Mouse (Mus musculus): ENCODE measurements around the gene Ctnnd2. TPM values are rescaled to one million over a fixed set of nuclear protein-coding genes. Genes with fewer than 3 reads are reported as not detected.

The Ctnnd2 gene
- total and polyA plus RNA-seq, 2 experiments = 0.02 to 0.28 TPM

DNA sequence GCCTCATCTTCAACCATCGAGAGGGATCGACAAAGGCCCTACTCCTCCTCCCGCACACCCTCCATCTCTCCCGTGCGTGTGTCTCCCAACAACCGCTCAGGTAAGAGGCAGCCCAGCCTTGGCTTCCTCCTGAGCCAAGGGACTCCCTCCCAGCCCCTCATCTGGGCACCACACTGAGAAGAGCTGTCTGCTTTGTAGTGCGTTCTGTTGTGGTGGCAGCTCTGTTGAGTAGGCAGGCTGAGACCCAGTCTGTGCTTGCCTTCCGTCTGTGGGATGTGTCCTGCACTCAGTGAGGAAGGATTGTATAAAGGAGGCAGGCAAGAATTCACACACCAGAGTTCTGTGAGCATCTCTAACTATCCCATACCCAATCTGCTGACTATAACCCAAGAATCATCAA, 832.6 kb downstream of the Ctnnd2 start:
- H3K9ac ChIP-seq (ENCODE audit: low read depth, low read length) = no peak overlapping the region
- WGBS = 88% methylated on average over 8 of the region's 8 CpGs
- no peaks in the 10 kb centered on the region for H3K4me1 ChIP-seq (ENCODE audit: control insufficient read depth, insufficient read depth, low read length)
- no peaks in the 10 kb centered on the region for H3K27me3 ChIP-seq (ENCODE audit: control insufficient read depth, insufficient read depth, low read length)
- no peak overlapping the region for H3K27ac ChIP-seq (replicated peaks; ENCODE audit: insufficient read depth, low read depth, low read length)
- H3K79me2 ChIP-seq (ENCODE audit: control insufficient read depth, insufficient read depth, low read length) = no peaks in the 10 kb centered on the region
- DNase-seq (ENCODE audit: extremely low read depth, low read depth, low spot score) = no peak
- no peaks in the 10 kb centered on the region for H3K36me3 ChIP-seq (ENCODE audit: control insufficient read depth, insufficient read depth, low read length)
- no peak for TF ChIP-seq CTCF (IDR thresholded peaks at IDR 0.05; ENCODE audit: low read depth, low read length)
- no peak for TF ChIP-seq POLR2A (IDR thresholded peaks at IDR 0.05; ENCODE audit: extremely low read depth, insufficient read depth, low read length)
- H3K4me3 ChIP-seq (ENCODE audit: insufficient read depth, low read depth, low read length) = no peak overlapping the region

DNA sequence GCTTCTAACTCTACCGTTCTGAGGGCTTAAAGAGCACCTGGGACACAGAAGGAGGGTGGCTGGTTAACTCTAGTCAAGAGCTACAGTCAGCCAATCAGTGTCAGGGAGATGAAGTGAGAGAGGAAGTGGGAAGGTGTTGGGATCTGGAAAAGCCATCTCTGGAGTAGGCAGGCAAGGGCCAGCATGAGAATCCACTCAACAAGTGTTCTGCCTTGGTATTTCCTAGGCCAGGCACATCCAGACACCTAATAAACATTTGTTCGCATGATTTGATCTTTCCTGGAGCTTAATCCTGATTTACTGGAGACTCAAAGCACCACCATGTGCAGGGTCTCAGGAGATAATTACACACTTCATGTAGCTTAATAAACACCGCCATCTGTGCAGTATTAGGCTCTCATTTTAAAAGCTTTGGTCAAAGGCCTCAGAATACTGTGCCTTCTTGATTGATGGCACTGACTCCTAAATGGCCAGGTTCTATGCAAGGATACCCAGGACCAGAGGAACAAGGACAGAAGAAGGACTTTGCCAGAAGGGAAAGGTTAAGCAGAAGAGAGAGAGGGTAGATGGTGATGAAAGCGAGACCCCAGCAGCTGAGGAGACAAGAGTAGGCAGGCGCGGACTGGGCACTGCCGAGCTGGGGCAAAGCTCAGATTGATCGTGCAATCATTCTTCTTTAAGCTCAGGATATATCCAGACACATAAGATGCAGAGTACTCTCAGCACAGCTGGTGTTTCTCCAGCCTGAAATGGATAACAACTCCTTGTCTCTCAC, 833.8 kb downstream of the Ctnnd2 start:
- no peaks in the 10 kb centered on the region for H3K79me2 ChIP-seq (ENCODE audit: control insufficient read depth, insufficient read depth, low read length)
- H3K4me1 ChIP-seq (ENCODE audit: control insufficient read depth, insufficient read depth, low read length) = no peaks in the 10 kb centered on the region
- no peak overlapping the region for H3K27ac ChIP-seq (replicated peaks; ENCODE audit: insufficient read depth, low read depth, low read length)
- no peaks in the 10 kb centered on the region for H3K36me3 ChIP-seq (ENCODE audit: control insufficient read depth, insufficient read depth, low read length)
- no peak overlapping the region for H3K4me3 ChIP-seq (ENCODE audit: insufficient read depth, low read depth, low read length)
- H3K9ac ChIP-seq (ENCODE audit: low read depth, low read length) = no peak overlapping the region
- no peak for DNase-seq (ENCODE audit: extremely low read depth, low read depth, low spot score)
- TF ChIP-seq POLR2A (IDR thresholded peaks at IDR 0.05; ENCODE audit: extremely low read depth, insufficient read depth, low read length) = no peak
- TF ChIP-seq CTCF (IDR thresholded peaks at IDR 0.05; ENCODE audit: low read depth, low read length) = no peak
- 86% methylated on average over 8 of the region's 8 CpGs for WGBS
- no peaks in the 10 kb centered on the region for H3K27me3 ChIP-seq (ENCODE audit: control insufficient read depth, insufficient read depth, low read length)

DNA sequence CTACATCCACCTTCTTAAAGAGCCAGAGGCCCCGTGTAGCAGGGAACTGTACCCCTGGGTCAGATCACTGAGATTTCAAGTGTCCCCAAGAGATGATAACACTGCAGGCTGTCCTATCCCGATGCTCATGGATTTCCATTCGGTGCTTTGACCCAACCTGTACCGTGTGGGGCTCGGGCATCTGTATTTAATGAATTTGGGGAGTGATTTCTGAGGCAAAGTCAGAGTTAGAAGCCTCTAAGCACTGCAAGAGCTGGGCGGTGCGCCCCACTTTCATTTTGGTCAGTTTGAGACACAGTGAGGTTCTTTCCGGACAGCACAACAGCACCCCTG, 834.4 kb downstream of the Ctnnd2 start:
- Histone ChIP-seq H3K9ac (ENCODE audit: low read depth, low read length) (no peak overlapping the region), H3K27ac (replicated peaks; ENCODE audit: insufficient read depth, low read depth, low read length) (no peak overlapping the region), H3K4me3 (ENCODE audit: insufficient read depth, low read depth, low read length) (no peak overlapping the region), H3K27me3 (ENCODE audit: control insufficient read depth, insufficient read depth, low read length) (no peaks in the 10 kb centered on the region), H3K4me1 (ENCODE audit: control insufficient read depth, insufficient read depth, low read length) (no peaks in the 10 kb centered on the region), H3K36me3 (ENCODE audit: control insufficient read depth, insufficient read depth, low read length) (no peaks in the 10 kb centered on the region), H3K79me2 (ENCODE audit: control insufficient read depth, insufficient read depth, low read length) (no peaks in the 10 kb centered on the region)
- 80% methylated on average over 8 of the region's 8 CpGs for WGBS
- TF ChIP-seq POLR2A (IDR thresholded peaks at IDR 0.05; ENCODE audit: extremely low read depth, insufficient read depth, low read length) = no peak
- TF ChIP-seq CTCF (IDR thresholded peaks at IDR 0.05; ENCODE audit: low read depth, low read length) = no peak
- no peak for DNase-seq (ENCODE audit: extremely low read depth, low read depth, low spot score)

GRCm38 (mm10) chr15:31008594-31008993, 836.2 kb downstream of the Ctnnd2 start:
- H3K79me2 ChIP-seq (ENCODE audit: control insufficient read depth, insufficient read depth, low read length) = no peaks in the 10 kb centered on the region
- H3K36me3 ChIP-seq (ENCODE audit: control insufficient read depth, insufficient read depth, low read length) = no peaks in the 10 kb centered on the region
- no peaks in the 10 kb centered on the region for H3K27me3 ChIP-seq (ENCODE audit: control insufficient read depth, insufficient read depth, low read length)
- H3K4me3 ChIP-seq (ENCODE audit: insufficient read depth, low read depth, low read length) = no peak overlapping the region
- no peak overlapping the region for H3K27ac ChIP-seq (replicated peaks; ENCODE audit: insufficient read depth, low read depth, low read length)
- no peak overlapping the region for H3K9ac ChIP-seq (ENCODE audit: low read depth, low read length)
- 68% methylated on average over 6 of the region's 6 CpGs for WGBS
- DNase-seq (ENCODE audit: extremely low read depth, low read depth, low spot score) = no peak
- H3K4me1 ChIP-seq (ENCODE audit: control insufficient read depth, insufficient read depth, low read length) = no peaks in the 10 kb centered on the region
- TF ChIP-seq CTCF (IDR thresholded peaks at IDR 0.05; ENCODE audit: low read depth, low read length) (no peak), POLR2A (IDR thresholded peaks at IDR 0.05; ENCODE audit: extremely low read depth, insufficient read depth, low read length) (no peak)

- Histone ChIP-seq H3K79me2 (ENCODE audit: control insufficient read depth, insufficient read depth, low read length) (no peaks in the 10 kb centered on the region), H3K27ac (replicated peaks; ENCODE audit: insufficient read depth, low read depth, low read length) (no peak overlapping the region), H3K4me3 (ENCODE audit: insufficient read depth, low read depth, low read length) (no peak overlapping the region), H3K9ac (ENCODE audit: low read depth, low read length) (no peak overlapping the region), H3K27me3 (ENCODE audit: control insufficient read depth, insufficient read depth, low read length) (no peaks in the 10 kb centered on the region), H3K36me3 (ENCODE audit: control insufficient read depth, insufficient read depth, low read length) (no peaks in the 10 kb centered on the region), H3K4me1 (ENCODE audit: control insufficient read depth, insufficient read depth, low read length) (no peaks in the 10 kb centered on the region)
- no peak for DNase-seq (ENCODE audit: extremely low read depth, low read depth, low spot score)
- TF ChIP-seq CTCF (IDR thresholded peaks at IDR 0.05; ENCODE audit: low read depth, low read length) (no peak), POLR2A (IDR thresholded peaks at IDR 0.05; ENCODE audit: extremely low read depth, insufficient read depth, low read length) (no peak)
- WGBS = 80% methylated on average over 2 of the region's 2 CpGs
These were observed 848.4 kb downstream of the Ctnnd2 start for GRCm38 (mm10) chr15:31020769-31021168.

DNA sequence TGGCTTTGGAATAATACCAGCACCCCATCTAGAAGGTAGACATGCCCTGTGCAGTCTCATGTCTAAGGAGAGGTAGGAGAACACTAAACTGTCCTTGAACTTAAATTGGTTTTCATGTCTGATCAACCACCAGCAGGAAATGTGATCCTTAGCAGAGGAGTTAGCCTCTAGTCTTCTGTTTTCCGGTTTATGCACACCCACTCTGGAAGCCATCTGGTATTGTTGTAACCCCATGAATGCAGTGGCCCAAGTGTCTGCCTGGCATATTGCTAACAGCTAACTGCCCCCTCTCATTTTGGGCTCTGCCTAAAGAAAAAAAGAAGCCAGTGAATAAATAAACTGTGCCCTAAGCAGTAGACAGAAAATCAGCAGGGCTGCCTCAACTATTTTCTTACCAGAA, 849.6 kb downstream of the Ctnnd2 start:
- H3K27ac ChIP-seq (replicated peaks; ENCODE audit: insufficient read depth, low read depth, low read length) = no peak overlapping the region
- no peak overlapping the region for H3K4me3 ChIP-seq (ENCODE audit: insufficient read depth, low read depth, low read length)
- WGBS = 77% methylated on average over 1 of the region's 1 CpGs
- H3K4me1 ChIP-seq (ENCODE audit: control insufficient read depth, insufficient read depth, low read length) = no peaks in the 10 kb centered on the region
- no peaks in the 10 kb centered on the region for H3K27me3 ChIP-seq (ENCODE audit: control insufficient read depth, insufficient read depth, low read length)
- no peak overlapping the region for H3K9ac ChIP-seq (ENCODE audit: low read depth, low read length)
- no peak for DNase-seq (ENCODE audit: extremely low read depth, low read depth, low spot score)
- H3K79me2 ChIP-seq (ENCODE audit: control insufficient read depth, insufficient read depth, low read length) = no peaks in the 10 kb centered on the region
- no peak for TF ChIP-seq CTCF (IDR thresholded peaks at IDR 0.05; ENCODE audit: low read depth, low read length)
- no peak for TF ChIP-seq POLR2A (IDR thresholded peaks at IDR 0.05; ENCODE audit: extremely low read depth, insufficient read depth, low read length)
- H3K36me3 ChIP-seq (ENCODE audit: control insufficient read depth, insufficient read depth, low read length) = no peaks in the 10 kb centered on the region
